Mouse (Mus musculus) layer of hippocampus, postnatal 10 days (tissue): ENCODE measurements around the gene Hdac4. TPM values are rescaled to one million over a fixed set of nuclear protein-coding genes. Genes with fewer than 3 reads are reported as not detected.

Experiments used
- DNase-seq, 2 experiments: peaks; one replicate each; pipeline ENCODE4 v3.0.0; 2021; ENCODE audit warnings: low spot score in 2 of 2
- total RNA-seq, 2 experiments: library from RNA; stranded (reverse); gene quantifications; 2 replicates each; pipeline ENCODE4 v1.2.3; 2021

Hdac4 gene
- total RNA-seq, 2 experiments from 2014 or later: 82.4 to 96.9 TPM

GRCm38 (mm10) chr1:92063271-92063670, 132.2 kb downstream of the Hdac4 start:
- DNase-seq: no peak

- no peak for DNase-seq
Measured at GRCm38 (mm10) chr1:92061198-92062073, 134.1 kb downstream of the Hdac4 start.

GRCm38 (mm10) chr1:92060532-92061064, 134.9 kb downstream of the Hdac4 start:
- DNase-seq: no peak

GRCm38 (mm10) chr1:92059571-92059970, 135.9 kb downstream of the Hdac4 start:
- no peak for DNase-seq

GRCm38 (mm10) chr1:92058731-92059425, 136.6 kb downstream of the Hdac4 start:
- DNase-seq: no peak

GRCm38 (mm10) chr1:92057068-92057467, 138.4 kb downstream of the Hdac4 start:
- no peak for DNase-seq

- no peak for DNase-seq
Measured at GRCm38 (mm10) chr1:92055149-92055548, 140.3 kb downstream of the Hdac4 start.

GRCm38 (mm10) chr1:92052190-92052589, 143.3 kb downstream of the Hdac4 start:
- no peak for DNase-seq

GRCm38 (mm10) chr1:92051489-92052062, 143.9 kb downstream of the Hdac4 start:
- no peak for DNase-seq

GRCm38 (mm10) chr1:92050992-92051391, 144.5 kb downstream of the Hdac4 start:
- DNase-seq: no peak

- DNase-seq: no peak
Measured at GRCm38 (mm10) chr1:92050566-92050965, 144.9 kb downstream of the Hdac4 start.

GRCm38 (mm10) chr1:92048415-92049354, 146.8 kb downstream of the Hdac4 start:
- DNase-seq: no peak

GRCm38 (mm10) chr1:92045671-92046070, 149.8 kb downstream of the Hdac4 start:
- DNase-seq: no peak

GRCm38 (mm10) chr1:92044868-92045267, 150.6 kb downstream of the Hdac4 start:
- no peak for DNase-seq

- DNase-seq: no peak
Measured at GRCm38 (mm10) chr1:92043989-92044388, 151.5 kb downstream of the Hdac4 start.

GRCm38 (mm10) chr1:92042126-92042525, 153.4 kb downstream of the Hdac4 start:
- DNase-seq: no peak

GRCm38 (mm10) chr1:92041290-92041689, 154.2 kb downstream of the Hdac4 start:
- no peak for DNase-seq

- peak; percentile 25 to 39 for DNase-seq
Measured at GRCm38 (mm10) chr1:92038714-92039113, 156.8 kb downstream of the Hdac4 start.

- no peak for DNase-seq
Measured at GRCm38 (mm10) chr1:92037039-92037438, 158.5 kb downstream of the Hdac4 start.

GRCm38 (mm10) chr1:92035770-92036169, 159.7 kb downstream of the Hdac4 start:
- DNase-seq: no peak

- DNase-seq: no peak
Measured at GRCm38 (mm10) chr1:92034247-92034646, 161.3 kb downstream of the Hdac4 start.
